Mouse (Mus musculus) cerebellum, adult 2 months (tissue): ENCODE measurements around the gene Timp2.
"Not testable (repeated sequence)": the region's sequence is repeated elsewhere in the genome, so short reads cannot be mapped to it uniquely, and the experiment has no call there.

Experiments
- CTCF ChIP-seq: fragments of 200-500 bp; IDR thresholded peaks from 2 replicates; pipeline ENCODE4 v1.5.1; 2011; ENCODE audit warnings: low read depth, mild to moderate bottlenecking, control low read depth, low read length, moderate library complexity, borderline replicate concordance; ENCODE audit not compliant: insufficient read depth
- POLR2A ChIP-seq: fragments of 200-500 bp; IDR thresholded peaks from 2 replicates; pipeline ENCODE4 v1.6.1; 2011; ENCODE audit warnings: low read length, control low read depth, borderline replicate concordance; ENCODE audit not compliant: insufficient read depth

DNA sequence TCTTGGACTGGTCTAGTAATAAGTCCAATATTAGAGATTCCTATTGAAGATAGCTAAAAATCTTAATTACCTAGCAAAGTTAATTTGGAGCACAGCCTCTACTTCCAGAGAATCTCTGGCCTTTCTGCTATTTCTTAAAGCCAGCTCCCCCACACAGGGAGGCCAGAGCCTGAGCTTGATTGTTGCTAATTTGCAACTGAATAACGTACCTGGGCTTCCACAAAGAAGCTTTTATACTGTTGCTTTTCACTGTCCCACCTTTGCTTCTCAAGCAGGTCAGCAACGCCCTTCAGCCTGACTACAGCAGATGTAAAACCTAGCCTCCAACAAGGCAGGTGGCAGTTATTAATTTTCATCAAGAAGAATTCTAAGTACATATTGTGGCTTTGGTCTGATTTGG lies 47.6 kb downstream of the Timp2 start:
- not testable (repeated sequence) for TF ChIP-seq POLR2A, CTCF
